Mouse (Mus musculus) embryonic fibroblast, embryonic 13.5 days (primary cell): ENCODE measurements around the gene Sash3.

Source experiments
- CTCF ChIP-seq: IDR thresholded peaks from 2 replicates; pipeline ENCODE4 v1.5.1; 2011; ENCODE audit warnings: mild to moderate bottlenecking, control low read depth, low read length, moderate library complexity, borderline replicate concordance; ENCODE audit not compliant: insufficient read depth
- POLR2A ChIP-seq: IDR thresholded peaks from 2 replicates; pipeline ENCODE4 v1.6.1; 2011; ENCODE audit warnings: low read depth, mild to moderate bottlenecking, control low read depth, low read length, moderate library complexity

DNA sequence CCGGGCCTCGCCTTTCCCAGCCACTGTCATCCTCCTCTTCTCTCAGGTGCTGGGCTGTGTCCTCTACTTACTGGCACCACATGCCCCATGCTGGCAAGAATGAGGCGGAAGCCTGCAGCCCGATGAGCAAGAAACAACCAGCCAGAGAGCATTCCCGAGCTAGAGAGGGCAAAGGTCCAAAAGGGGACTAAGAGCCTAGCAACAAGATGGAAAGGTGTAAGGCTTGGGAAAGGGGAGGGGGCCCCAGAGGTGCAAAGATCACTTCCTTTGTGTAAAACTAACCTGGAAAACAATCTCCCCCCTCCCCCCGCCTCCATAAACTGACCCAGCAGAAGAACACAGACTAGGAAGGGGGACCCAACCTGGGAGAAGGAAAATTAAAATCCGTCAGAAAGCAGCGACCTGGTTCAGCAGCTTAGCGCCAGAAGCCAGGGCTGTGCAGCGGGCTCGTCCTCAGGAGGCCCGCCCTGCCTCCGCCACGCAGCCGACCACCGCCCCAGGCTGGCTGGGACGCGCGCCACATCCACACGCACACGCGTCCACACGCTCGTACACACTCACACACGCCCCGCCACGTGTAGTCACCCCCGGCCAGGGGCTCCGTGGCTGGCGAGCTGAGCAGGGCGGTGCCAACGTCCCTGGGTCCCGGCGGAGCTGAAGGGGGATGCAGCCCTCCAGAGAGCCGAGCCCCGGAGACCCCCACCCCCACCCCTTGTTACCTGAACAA is 61.7 kb downstream of the Sash3 start:
- TF ChIP-seq CTCF, result no peak
- no peak for TF ChIP-seq POLR2A
